Mouse (Mus musculus): ENCODE results near the gene Wars2. TPM values are rescaled to one million over a fixed set of nuclear protein-coding genes. Genes with fewer than 3 reads are reported as not detected.

Wars2 gene
- total RNA-seq, 2 experiments from 2014 or later = 3.5 to 3.9 TPM

DNA sequence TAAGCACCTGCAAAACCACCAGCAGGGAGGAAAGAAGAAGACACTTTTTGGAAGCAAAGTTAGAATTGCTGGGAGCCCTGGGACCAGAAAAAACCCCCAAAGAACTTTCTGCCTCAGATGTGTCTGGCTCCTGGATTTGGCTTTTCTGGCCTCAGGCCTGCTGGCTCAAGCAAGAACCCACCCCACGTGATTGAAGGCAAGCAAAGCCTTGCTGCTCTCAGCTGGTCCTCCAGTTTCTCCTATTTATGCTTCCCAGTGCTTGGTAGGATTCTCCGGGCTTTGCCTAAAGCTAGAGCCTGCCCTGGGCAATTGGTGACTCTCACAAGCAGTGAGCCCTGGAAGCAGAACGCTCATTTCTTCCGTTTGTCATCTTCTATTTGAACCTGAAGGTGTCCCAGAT is 106.7 kb downstream of the Wars2 start:
- ATAC-seq (ENCODE audit: poor library complexity, severe bottlenecking) = no peak

DNA sequence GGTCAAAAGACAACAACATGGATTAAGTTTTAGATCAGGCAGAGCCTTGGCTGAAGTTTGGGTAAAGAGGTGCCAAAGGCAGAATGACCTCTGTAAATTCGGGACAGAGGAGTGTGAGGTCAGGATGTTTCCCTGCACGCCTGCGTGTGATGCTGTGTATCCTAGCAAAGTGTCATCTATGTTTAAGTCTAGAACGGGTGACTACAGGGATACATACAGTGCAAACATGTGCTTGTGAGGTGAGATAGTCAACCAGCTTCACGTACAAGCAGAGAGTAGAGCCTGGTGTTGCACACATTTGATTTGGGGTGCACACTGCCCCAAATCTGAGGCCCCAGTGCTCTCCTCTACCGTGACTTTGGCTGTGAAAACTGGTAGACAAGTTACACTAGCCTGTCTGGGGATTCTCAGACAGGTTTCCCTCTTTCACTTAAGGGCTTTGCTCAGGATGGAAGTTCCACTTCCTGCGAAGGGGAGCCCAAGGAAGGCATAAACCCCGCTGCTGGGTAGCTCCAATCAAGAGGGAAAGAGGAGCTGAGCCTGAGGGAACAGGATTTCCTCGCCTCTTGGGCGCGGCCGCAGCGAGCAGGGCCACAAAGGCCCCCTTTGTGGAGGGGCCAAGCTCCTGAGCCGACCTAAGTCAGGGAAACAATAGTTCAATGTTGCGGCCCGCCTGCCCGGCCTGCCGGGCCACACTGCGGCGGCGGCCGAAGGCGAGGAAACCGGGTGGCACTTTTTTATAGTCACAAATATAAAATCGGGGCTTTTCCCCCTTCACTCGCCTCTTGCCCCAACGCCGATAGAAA is 107.3 kb downstream of the Wars2 start:
- ATAC-seq (ENCODE audit: poor library complexity, severe bottlenecking) = no peak

DNA sequence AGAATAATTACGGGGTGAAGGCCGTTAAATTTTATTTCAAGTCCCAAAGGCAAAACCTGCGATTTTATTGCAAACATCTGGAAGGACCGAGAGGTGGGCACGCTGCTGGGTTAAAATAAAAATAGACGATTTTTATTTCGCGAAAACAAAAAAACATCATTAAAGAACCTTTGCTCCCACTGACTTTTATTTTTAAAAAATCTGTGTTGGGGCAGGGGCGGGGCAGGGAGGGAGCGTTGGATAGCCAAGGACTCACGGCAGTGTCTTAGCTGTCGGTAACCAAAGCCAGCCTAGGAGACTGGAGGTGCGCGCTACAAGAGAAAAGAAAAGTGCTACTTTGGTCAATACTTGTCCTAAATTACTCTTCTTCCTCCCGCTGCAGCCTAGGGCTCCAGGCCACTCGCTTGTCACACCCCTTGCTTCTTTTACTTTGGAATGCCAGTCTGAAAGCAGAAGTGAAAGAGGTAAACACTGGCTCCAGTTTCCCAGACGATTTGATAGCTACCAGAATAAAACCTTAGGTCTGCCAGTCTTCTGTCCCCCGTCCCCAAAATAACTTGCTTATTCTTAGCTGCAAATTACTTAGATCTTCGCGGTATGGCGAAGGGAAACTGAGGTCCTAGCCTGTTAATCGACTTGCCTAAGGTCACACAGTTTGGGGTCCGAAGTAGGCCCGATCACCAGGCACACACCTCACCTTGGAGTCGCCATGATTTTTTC is 108.1 kb downstream of the Wars2 start:
- no peak for ATAC-seq (ENCODE audit: poor library complexity, severe bottlenecking)

DNA sequence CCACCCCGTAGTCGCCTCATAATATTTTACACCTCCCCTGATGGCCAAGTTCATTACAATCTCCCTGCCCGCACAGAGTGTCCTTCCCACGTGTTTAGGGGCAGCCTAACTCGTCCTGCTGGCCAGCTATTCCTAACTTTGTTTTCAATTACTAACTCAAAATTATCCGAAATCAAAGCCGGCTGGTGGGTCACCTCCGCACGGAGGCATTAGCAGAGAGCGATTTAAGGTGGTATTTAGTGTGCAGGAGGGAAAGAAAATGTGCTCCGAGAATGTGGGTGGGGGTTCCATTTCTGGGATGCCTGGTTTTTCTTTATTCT is 108.6 kb downstream of the Wars2 start:
- ATAC-seq (ENCODE audit: poor library complexity, severe bottlenecking) = no peak

DNA sequence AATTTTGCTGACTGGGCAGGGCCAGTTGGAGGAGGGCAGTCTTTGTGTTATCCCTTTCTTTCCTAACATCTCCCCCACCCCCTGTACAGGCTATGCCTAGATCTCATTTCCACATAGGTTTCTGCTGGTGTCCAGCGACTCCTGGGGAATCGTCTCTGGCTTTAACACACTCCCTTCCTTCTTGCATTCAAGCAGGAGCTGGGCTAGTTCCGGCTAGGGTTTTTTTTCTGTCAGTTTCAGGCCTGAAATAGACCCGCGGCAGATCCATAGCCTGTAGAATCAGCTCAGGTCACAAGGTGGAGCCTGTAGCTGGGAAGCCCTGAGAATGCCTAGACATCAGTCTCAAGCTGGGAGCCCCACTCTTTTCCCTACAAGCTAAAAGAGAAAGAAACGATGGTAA is 109.0 kb downstream of the Wars2 start:
- ATAC-seq (ENCODE audit: poor library complexity, severe bottlenecking) = no peak

DNA sequence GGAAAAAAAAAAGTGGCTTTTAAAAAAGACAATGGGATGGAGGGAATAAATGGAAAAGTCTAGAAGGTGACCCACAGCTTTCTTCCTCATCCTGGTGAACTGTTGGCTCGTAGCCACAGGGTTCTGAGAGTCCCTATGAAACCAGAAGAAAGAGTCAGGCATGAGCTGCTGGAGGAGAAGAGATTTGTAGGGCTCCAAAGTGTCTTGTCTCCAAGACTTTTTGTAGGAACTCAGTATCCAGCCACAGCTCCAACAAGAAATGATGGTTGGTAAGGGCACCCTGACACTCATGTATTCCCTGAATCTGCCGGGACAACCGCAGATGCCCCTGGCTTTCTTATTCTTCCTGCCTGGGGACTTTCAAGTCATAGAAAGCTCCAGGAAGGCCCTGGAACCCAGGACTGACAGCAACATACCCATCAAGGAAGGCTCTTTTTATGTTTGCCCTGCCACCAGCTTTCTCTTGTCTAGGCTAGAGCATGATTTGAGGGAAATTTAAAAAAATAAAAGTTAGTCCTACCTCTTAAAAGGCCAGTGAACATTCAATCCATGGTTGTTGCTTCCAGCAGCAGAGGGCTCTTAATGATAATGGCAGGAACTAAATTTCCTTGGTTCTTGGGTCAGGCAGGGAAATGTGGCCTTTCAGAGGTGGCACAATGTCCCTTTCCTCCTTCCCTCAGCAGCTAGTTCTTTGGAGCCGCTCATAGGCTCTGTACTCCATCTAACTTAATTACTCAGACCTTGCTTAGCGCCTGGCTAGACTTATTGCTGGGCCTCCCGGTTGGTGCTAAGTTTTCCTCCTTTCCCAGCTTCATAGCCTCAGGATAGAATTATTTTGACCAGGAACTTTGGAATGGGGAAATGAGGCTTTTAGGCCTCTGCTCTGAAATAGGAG is 110.7 kb downstream of the Wars2 start:
- no peak for ATAC-seq (ENCODE audit: poor library complexity, severe bottlenecking)

DNA sequence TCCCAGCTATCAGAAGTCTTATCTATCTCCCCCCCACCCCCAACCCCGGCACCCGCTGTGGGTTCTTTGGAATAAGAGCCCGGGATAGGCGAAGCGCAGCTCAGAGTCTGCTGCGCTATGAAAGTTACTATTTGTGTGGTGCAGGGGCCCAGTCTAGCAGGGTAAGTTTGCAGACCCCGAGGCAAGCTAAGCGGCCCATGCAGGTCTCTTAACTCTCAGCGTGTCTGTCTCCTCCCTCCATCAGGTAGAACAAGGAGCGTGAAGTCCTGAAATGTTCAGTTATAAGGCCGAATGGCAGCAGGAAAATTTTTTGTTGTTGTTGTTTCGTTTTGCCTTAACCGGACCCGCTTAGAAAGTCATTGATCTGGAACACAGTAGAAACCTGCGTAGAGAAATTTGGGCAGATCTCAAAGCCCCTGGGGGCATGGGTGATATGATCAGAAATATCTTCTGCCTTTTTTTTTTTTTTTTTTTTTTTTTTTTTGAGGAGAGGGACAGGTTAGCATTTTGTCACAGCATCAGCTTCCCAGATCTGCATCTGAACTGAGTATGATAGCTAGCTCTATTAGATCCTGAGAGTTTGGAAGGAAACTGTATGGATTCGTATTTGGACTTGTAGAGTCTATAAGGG is 111.7 kb downstream of the Wars2 start:
- no peak for ATAC-seq (ENCODE audit: poor library complexity, severe bottlenecking)

DNA sequence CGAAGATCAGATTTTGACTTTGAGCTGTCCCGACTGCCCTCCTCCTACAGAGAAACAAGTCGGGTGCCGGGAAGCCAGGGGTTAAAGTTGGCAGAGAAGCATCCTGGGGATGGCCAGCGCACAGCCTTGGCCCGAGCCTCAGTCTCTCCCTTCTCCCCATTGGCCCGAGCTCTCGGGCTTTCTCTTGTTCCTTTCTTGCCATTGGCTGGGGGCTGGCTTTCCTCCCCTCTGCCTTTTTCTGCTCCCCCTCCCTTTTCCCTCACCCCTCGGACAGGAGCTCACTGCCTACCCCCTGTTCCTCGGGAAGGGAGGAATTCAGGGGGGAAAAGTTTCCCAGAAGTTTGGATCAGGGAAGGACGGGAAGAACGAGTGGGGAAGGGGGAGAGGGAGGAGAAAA is 112.2 kb downstream of the Wars2 start:
- no peak for ATAC-seq (ENCODE audit: poor library complexity, severe bottlenecking)

DNA sequence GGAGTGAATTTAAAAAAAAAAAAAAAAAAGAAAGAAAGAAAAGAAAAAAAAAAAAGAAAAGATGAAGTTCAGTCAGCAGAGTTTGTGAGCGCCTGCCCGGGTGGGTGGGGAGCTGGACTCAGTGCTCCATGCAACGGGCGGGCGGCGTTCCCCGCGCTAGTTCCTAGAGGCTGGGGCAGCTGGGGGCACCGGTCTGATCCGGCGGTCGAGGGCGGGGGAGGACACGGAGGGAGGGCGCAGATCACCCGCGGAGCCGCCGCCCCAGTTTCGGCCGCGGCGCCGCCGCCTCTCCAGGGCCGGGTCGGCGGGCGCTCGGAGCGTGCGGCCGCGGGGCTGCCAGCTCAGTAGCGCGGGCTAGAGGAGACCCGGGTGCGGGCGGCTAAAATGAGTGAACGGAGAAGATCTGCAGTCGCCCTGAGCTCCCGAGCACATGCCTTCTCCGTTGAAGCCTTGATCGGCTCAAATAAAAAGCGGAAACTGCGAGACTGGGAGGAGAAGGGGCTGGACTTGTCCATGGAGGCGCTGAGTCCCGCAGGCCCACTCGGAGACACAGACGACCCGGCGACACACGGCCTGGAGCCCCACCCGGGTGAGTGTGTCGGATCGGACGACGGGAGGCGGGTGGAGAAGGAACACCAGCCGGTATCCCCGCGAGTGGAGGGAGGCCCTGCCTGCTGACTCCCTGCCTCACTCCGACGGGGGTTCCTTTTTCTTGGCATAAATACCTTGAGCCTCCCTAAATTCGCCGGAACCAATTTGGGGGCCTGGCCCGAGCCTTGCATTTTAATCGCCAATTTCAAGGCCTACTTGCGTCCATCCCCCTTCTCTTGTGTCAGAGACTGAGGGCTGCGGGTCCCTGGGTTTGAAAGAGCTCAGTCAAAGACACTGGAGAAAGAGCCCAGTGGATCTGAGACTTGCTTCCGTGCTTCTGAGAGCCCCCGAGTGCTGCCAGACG is 112.9 kb downstream of the Wars2 start:
- ATAC-seq (ENCODE audit: poor library complexity, severe bottlenecking) = peak; percentile 48

DNA sequence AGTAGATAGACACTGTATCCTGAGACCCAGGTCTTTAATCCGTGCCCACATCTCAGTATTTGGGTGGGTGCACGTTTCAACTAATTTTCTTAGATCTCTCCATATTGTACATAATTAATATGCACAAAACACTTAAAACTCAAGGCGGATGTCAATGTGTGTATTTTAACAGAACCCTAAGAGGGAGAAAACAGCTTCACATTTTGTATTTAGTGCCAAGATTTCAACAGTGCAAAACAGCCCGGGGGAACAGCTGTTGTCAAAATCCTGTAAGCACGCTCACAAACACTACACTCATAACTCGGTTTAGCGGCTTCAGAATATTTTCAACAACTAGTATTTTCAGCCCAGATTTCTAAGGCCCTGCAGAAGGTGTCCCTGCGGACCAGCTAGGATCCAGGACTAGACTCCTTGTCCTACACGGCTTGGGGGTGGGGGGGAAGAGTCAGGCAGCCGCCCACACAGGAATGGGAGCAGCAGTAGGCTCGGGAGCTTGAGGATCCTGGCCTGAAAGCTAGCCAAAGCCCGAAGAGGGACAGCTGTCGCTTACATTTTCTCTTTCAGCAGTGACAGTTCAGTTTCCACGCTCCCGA is 113.8 kb downstream of the Wars2 start:
- no peak for ATAC-seq (ENCODE audit: poor library complexity, severe bottlenecking)

DNA sequence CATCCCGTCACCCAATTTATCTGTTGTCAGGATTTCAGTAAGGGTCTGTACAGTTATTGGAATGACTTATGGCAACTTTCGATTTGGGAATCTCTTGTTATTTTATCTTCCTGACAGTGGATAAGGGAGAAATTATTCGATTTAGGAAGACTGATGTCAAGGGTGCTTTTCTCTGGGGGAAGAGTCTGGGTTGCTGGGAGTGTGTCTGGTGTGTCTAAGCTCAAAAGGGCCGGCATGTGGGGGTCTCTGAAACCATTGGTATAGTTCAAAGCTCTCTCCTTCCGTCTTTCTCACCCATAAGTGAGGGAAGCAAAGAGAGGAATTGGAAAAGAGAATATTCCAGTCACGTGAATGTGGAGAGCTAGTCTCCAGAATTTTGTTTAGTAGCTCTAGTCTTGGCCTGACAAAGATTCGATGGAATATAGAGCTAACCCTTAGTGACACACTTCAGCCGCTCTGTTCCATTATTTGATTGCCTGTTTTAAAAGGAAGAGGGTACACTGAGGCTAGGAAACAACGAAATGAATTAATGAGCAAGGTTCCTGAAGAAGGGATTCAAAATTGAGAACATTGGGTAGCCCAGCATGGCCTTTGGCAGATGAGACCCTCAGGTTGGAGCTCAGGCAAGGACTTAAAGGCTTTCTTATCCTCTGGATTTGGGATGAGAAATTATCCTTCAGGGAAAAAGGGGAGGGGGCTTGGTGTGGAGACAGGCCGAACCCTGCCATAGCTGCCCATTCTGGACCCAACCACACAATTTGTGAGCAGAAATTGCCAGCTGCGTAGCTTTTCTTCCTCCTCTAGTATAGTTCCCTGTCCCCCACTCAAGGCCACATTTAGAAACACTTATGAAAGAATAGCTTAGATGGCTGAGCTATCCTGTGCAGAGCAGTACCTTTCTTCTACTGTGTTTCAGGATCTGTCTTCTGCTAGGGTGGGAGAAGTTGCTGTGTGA is 114.8 kb downstream of the Wars2 start:
- no peak for ATAC-seq (ENCODE audit: poor library complexity, severe bottlenecking)

DNA sequence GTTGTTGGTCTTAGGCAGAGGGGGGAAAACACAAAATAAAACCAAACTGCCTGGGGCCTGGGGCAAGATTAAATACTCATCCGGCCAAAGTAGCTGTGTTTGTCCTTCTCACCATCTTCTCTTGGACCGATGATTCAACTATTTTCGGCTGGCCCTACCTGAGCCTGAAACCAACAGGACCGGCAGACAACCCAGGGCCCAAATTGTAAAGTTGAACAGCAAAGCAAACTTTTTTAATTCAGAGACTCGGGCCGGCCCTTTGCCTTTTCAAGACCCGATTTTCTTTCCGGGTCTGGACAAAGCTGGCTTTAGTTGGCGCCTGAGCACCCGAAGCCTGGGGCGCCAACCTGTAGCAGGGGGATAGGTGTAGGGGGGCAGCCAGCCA is 115.5 kb downstream of the Wars2 start:
- ATAC-seq (ENCODE audit: poor library complexity, severe bottlenecking) = no peak

DNA sequence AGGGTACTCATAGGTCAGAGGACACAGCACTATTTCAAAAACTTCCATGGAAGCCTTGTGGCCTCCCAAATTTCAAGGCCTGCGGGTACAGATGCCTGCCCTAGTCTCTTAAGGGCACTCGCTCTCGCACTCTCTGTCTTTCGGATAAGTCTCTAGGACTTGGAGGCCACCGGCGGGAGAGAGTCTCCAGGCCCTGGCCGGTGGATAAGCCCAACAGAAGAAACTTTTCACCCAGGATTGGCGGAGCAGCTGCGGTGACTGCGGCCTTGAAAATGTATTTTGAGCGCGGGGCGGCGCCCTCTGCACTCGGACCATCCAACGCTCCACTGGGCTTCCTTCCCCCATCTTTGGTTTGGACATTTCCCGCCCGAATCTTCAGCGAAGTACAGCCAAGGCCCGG is 115.9 kb downstream of the Wars2 start:
- no peak for ATAC-seq (ENCODE audit: poor library complexity, severe bottlenecking)

DNA sequence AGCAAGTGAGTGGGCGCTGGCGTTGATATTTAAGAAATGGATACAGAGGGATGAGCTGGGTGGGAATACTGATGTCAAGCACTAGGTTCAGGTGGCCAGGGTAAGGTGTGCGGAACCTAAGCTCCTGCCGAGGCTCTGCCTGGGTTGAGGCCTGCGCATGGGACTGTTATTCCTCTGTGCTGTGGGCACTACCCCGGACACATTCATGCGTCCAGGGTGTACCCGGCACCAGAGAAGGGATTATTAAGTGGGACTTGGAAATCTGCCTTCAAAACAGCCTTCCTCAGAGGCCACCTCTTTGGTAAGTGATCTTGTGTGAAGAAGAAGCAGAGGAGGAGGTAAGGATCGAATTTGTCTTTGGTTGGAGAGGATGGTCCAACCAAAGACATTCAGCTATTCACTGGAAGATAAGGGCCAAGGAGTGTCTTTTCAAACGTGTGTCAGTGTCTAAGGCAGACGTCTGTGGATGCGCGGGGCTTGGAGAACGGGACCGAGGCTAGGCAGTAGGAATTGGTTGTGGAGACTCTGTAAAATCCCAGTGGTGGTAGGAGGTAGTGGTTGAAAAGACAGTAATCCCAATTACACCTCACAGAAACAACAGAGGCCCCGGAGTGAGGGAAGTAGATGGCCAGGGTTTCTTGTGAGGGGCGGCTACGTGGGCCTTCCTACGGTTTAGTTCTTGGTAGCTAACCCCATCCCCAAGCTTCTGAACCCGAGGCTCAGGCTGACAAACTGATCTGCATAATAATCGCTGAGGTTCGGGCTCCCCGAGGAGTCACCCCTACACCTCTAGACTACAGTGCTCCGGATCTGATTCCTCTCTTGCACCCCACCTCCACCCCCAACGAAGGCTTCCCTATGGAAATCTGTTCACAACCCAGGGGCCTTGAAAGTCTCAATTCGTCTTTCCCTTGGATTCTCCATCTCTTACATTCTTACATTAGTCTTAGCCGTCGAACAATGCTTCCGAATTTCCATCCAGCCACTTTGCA is 117.0 kb downstream of the Wars2 start:
- ATAC-seq (ENCODE audit: poor library complexity, severe bottlenecking) = no peak

DNA sequence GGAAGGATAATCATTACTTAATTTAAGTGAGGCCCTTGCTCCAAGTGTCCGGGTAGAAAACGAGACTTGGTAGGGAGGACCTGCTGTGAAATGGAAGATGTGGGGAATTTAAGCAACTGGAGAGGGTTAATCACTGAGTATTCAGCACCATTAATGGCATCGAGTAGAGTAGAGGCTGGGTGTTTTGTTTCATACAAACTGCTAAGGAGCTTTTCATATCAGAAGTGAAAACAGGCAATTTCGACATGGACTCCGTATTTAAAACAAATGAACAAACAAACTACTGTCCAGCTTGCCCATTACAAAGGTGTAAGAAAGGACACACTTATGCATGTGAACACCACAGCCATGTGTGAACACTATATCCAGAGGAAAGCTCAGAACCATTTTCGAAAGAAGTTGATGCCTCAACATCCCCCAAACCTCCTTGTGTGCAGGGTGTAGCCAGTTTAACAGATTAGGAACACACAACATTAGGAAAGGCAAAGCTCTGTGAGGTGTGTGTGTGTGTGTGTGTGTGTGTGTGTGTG is 118.9 kb downstream of the Wars2 start:
- no peak for ATAC-seq (ENCODE audit: poor library complexity, severe bottlenecking)

DNA sequence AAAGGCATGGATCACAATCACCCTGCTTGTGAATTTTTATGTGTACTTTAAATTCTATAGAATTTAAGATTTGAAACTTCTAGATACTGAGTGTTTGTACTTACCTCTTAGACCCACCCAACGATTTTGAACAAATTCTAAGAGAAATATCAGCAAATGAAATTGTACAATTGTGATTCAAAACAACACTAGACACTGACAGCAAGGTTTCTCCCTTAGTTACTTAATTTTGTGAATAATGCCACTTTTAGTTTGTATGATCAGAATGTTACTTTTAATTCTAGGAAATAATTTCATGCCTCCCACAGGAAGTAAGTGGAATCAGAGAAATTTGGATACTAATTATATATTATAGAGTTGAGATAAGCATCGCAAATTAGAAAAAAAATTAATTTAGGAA is 119.5 kb downstream of the Wars2 start:
- ATAC-seq (ENCODE audit: poor library complexity, severe bottlenecking) = no peak

DNA sequence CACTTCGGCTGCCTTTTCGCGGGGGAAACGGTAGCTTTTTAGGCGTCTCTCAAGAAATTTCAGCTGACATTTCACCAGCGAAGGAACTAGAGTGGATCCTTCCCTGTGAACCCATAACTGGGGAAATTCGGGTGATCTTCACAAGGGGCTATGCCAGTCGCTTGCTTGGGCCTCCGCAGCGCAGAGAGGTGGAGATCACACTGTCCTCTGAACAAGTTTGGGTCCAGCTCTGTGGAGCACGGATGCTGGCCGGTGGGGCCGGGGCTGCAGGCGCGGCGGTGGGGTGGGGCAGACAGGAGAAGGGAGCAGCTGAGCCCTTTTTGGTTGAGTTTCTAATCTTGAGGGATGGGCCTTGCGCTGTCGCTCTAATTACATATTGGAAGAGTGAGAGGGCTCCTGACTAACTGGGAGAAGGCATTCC is 120.5 kb downstream of the Wars2 start:
- no peak for ATAC-seq (ENCODE audit: poor library complexity, severe bottlenecking)

Data from megakaryocyte, adult 5-6 weeks (primary cell).